Mouse (Mus musculus) natural killer cell, adult 2 months (primary cell): Measurements from ENCODE around the gene Meis2.

ENCODE experiments used
- DNase-seq, 2 experiments: peaks; one replicate each; pipeline ENCODE4 v3.0.0; 2022; ENCODE audit warnings: low spot score in 2 of 2

The Meis2 gene

DNA sequence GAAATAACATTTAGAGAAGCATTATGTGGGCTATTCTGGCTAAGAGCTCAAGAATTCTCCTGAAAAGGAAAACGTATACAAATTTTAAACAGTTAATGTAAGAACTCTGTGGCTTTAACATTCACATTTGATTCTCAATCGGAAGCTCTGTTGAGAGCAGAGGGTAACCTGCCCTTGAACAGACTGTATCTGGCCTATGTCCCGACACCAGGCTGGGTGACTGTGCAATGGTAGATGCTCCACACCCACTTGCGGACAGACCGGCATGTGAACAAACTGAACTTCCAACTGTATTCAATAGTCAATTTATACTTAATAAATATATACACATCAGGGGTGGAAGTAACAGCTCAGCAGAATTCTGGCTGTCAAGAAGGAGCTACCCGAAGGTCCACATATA, 164.6 kb downstream of the Meis2 start:
- DNase-seq = no peak

DNA sequence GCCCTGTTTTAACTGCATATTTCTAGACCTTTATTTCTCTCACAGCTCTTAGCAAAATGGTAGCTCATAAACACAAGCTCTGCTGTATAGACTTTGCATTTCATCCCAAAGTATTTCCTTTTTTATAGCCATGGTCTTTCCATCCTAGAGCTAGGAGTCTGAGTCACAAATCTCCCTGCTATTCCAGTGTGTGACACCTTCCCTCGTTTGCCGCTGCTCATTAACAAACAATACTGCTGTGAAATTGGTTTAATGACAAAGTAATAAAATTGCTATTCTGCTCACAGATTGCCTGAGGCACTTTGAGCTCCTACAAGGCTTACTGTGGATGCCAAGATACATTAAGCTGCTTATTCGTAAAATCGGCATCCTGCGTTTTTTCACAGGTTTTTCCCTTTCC, 168.1 kb downstream of the Meis2 start:
- DNase-seq = no peak

DNA sequence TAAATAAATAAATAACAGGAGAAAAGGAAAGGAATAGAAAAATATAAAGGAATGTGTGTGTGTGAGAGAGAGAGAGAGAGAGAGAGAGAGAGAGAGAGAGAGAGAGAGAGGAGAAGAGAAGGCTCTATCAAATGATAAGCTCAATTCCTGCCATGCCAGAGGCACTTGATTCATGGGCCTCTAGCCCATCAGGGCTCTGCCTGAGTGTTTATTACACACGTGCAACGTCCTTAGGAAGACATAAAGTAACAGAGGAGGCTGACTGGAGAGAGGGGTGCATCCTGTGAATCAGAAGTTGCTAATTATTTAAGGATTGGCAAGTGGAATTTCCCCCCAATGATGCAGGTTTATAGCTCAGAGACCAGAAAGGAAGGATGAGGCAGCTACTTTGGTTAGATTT, 168.6 kb downstream of the Meis2 start:
- no peak for DNase-seq

DNA sequence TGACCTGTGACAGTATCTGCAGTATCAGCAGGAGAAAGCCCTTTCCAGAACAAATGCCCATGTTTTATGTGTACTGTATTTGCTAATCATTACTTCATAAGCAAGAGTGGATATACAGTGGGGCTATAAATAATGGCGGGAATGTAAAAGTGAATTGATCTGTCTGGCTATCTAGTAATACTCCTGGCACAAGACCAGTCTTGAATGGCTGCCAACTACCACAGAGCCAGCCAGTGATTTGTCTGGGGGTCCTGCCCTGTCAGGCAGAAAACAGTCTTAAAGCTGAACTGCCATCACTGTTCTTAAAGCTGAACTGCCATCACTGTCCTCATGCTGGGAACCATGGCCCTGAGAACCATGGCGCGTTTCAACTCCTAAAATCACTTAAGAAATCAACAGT, 169.9 kb downstream of the Meis2 start:
- DNase-seq = no peak

DNA sequence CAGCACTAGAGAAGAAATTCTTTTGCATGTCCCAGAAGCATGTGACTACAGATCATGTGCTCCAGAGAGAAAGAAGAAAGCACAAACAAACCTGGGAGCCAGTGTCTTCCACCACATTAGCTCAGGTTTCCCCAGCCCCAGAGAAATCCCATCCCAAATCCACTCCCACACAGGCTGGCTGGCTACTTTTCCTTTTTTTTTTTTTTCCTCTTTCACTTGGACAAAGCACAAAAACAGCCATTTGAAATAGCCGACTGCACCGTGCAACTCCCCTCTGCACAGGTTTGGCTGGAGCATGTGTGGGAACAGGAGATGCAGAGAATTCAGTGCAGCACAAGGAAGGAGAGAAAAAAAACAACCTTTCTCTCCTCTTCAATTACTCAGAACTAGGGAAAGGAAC, 170.4 kb downstream of the Meis2 start:
- no peak for DNase-seq

DNA sequence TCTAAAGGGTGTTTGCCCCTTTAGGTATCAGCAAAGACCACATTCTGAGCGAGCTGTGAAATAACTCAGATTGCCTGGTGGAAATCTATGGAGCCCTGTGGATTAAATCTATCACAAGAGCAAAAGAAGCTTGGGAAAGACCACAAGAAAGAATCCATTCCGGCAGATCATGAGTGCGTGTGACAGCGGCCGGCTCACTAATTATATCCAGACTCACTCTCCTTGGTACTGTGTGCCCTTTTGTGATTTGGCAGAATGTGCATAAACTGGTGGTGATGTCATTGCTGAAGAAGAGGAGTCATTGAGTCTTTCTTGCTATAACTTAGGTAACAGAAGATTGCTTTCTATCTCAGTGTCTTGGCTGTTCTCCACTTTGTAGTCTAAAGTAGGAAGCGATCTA, 172.5 kb downstream of the Meis2 start:
- DNase-seq = no peak

DNA sequence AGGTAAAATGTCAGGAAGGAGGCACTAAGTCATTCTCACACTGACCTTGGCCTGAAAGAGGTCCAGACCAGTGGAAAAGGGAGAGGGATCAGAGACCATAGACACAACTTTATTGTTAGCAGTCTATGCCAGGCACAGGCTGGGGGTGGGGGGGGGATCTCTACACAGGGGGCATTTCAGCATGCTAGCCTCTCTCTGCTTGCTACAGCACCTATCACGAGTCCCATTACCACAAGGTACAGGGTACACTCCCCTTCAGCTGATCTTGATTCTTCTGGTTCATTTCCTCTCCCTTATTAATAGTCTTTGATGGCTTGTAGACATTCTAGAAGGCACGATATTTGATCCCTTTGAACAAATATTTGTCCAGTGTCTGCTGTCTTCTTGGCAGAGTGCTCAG, 174.9 kb downstream of the Meis2 start:
- no peak for DNase-seq

DNA sequence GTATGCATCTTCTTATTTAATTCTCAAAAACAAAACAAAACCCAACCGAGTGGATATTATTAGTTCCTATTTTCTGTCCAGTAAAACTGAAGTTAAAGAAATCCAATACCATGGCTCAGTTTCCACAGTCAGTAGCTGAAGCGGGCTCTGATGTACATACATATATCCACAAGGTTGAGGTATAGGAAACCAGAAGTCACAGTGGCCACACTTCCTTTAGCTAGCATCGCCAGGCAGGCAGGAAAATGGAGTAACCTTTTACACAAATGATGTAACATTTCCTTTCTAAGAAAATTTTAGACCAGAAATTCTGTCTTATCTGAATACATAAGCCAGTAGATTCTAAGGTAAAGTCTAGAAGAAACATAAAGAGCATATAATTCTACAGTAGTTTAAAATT, 175.6 kb downstream of the Meis2 start:
- DNase-seq = no peak

DNA sequence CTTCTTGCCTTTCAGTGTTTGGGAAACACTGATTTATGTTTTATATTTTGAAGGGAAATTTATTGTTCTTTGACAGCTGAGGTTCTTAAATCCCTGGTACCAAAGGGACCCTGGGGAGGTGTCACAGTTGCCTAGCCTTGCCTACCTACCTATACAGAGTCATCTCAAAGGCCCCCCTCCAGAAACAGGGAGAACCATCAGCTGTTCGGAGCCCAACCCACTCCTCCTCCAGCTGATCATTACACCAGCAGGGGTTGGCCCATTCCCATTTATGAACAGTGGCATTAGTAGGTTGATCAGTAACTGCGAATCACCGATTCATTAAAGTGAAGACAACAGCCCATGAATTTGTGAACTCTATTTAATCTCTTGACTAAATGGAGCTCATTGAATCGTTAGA, 176.4 kb downstream of the Meis2 start:
- no peak for DNase-seq

DNA sequence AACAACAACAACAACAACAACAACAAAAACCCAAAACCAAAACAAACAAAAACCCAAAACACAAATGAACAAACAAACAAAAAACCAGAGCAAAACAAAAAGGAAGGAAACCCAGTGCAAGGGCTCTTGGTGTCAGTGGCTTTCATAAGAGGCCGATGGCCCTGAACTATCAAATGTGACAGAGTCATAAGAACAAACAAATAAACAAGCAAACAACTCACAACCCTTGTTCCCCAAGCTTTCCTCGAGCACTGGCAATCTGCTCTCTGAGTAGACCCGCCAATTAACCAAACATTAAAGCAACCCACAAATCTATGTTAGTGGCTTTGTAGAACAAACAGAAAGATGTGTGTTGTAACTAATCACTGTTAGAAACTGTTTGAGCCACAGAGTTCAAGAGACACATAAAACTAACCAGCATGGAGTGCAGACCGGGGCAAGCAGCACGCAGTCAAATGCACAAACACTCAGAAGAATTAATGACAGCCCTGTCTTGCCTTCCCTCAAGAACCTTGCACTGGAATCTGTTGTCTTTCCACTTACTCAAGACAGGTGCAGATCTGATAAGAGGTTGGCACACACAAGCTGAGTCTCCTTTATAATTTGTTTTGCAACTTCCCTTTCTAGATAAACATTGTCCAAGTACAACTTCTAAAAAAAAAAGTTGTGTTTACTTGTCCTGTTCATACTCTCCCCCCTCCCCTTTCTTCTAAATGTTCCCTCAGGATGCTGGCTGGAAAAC, 177.1 kb downstream of the Meis2 start:
- no peak for DNase-seq

DNA sequence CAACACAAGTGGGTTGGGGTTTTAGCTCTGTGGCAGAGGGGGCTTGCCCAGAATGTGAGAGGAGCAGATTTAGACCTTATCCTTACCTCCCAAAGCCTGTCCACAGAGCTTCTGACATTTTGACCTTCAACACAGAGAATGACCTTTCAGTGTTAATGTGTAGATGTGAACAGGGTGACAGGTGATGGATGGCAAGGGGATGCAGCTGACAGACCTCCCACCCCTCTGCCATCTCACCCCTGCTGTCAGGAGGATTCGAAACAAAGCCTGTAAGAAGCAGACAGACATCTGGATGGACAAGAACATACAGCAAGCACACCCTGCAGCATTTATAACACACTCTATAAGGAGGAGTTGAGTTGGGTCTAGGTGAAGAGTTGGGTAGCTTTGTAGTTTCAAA, 178.0 kb downstream of the Meis2 start:
- DNase-seq = no peak

DNA sequence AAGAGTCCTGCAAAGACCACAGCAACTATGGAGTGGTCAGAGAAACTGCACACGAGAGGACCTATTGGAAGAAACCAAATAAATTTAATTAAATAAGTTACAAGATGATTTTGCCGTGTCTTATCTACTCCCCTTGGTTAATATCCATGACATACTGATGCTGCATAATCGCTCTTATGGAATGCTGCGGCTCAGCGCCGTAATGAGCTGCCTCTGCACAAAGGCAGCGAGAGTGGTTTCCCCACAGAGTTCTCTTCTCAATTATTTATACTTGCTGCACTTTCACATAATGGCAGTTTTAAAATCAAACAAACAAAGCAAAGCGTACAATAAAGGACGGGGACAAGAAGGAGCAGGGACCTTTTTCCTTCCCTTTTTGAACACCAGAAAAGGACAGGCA, 181.5 kb downstream of the Meis2 start:
- DNase-seq = no peak

DNA sequence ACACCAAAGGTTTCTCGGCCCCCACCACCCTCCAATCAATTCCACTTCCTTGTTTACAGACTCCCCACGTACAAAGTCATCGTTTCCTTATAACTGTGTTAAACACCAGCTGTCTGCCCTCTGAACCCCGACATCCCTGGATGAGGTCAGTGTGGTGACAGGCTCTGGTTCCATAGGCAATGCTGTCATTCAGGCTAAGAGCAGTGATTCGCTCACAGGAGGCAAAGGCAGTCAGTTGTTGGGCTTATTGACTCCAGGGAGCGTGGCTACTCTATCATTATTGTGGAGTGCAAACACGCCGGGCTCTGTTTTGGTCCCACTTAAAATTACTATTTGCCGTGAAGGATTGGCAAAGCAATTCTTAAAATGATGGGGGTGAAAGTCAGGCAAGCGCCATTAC, 182.1 kb downstream of the Meis2 start:
- DNase-seq = no peak

DNA sequence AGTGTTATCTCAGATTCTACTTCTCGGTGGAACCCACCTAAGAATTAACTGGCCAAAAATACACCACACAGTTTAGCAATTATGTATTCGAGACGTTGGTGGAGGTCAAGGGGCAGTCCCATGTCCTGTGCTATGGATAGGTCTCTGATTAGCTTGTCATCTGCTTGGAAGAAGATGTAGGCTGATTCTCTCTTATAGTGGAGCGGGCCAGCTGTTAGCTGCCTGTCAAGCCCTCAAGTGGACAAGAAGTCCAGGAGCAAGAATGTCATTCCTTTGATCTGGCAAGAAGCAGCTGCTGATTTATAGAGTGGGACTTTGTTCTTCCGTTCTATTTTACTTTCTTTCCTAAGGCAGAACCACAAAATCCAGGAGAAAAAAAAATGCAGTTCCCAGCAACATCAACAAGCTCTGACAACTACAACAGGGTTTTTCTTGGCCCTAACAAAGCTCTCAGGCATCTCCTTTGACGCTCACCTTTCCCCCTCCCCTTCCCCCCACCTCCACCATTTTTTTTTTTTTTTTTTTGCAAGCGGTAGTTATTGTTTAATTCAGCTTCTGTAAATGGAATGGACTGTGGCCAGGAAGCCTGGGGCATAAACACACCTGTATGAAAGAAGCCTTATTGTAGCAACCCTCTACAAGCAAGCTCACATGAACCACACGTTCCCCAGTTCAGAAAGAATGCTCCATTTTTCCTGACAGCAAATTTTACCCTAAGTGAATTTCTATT, 189.7 kb downstream of the Meis2 start:
- DNase-seq = no peak

DNA sequence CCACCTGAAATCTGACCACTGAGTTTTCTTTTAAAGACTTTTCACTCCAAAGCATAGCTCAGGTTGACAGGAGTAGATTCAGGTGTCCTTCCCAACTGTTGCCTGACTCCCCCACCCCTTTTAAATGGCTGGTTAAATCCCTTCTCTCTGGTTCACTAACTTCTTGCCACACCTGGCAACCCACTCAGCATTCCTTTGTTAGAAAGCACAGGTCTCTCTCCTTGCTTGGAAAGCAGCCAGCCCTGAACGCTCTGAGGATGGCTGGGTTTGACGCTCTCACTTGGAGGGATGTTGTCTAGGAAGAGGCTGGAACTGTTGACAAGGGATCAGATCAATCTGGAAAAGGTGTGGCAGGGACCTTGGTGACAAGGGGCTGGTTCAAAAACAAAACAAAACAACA, 192.8 kb downstream of the Meis2 start:
- no peak for DNase-seq

DNA sequence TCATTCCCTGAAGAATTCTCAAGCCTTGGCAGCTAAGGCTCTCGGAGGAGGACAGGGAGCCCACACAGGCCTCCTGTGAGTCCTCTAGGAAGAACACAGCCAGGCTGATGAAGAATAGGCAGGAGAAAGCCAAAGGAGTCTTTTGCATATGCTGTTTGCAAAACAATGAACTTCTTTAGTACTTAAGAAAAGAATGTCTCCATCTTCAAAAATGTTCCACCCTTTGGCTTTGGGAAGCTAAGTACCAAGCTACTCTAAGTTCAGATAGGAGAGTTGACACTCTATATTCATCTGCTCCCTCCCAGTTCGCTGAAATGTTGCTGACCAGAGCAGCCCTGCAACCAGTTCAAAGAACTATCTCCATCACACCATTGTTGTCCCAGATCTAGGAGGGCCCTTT, 195.7 kb downstream of the Meis2 start:
- DNase-seq = no peak

DNA sequence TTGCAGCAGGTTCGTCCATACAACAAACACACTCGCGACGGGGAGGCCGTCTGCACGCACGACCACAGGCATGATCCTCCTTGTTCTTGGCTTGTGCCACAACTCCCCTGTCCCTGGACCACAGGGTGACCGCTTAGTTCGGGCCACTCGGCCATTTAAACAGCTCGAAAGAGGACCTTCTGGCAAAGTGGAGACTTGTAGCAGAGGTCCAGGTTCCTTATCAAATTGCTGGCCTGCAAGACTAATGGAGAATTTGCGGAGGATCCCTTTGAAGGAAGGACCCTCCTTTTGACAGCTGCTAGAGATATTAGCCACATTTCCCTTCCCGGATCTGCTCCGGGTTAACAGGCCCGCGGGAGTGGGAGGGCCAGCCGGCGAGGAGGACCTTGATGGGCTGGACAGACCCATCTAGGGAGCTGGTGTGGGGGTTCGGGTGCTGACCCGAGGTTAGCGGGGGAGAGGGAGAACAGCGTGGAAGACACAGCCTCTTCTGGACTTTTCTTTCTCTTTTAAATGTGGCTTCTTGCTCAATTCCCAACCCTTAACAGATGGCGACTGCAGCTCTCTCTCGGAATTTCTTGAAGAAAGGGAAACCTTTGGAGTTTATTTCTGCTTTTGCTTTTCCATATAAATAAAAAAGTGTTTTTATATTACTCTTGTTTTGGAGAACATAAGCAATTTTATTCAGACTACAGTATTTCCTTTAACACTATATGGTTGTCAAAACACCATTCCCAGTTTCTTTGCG, 204.9 kb downstream of the Meis2 start:
- DNase-seq = no peak

DNA sequence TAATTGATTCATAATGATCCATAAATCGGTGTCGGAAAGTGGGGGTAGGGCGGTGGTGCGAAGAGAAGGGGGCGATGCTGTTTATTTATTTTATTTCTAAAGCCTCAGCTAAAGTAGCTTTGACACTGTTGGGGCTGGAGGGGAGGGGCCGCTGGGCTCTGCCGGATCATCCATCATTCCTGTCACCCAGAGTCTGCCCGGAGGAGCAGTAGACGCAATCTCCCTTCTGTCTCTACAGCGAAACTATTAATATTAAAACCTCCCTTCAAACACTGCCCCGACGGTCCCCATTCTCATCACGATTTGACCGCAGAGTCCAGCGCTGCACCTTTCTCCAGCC, 205.5 kb downstream of the Meis2 start:
- no peak for DNase-seq

DNA sequence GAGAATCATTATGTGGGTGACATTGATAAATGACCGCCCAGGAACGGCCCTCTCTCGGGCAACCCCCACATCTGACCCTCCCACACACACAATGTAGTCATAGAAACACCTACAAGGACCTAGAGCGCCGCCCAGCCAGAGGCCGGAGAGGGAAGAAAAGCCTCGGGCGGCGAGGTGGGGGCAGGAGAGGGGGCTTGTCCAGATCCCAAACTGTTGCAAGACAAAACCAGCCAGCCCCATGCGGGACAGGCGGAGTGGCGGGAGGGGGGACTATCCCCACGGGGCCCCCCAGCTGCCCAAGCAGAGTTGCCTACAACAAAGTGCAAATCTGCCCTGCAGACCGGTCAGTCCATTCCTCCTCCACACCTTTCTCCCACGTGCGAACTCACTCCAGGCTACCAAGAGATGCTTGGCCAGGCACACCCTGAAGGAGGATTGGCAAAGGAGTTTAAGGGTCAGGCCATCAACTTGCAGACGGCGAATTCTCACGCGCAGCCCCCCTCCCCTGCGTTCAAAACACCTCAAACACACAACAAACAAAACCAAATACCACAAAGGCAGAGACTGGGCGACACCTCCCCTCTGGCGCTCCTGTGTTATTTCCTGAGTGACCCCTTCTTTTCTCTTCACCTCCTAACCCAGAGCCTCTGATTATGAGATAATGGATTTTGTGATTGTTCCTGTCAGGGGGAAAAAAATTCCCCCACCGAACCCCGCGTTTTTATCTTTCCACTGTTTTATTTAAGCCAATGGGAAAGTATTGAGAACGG, 206.1 kb downstream of the Meis2 start:
- no peak for DNase-seq

DNA sequence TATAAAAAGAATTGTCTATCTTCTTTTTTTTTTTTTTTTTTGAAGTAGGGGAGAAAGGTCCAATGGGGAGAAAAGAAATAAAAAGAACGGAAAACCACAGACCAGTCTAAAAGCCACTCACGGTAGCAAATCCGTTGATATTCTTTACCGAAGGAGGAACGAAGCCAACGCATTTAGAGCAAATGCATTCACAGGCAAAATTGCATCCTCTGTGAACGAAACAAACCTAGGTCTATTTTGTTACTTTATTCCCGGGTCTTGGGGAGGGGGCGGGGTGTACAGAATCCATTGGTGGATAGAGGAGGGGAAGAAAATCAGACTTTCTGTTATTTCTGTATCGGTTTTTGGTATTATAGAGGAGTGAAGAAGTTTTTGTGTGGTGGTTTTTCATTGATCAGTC, 206.7 kb downstream of the Meis2 start:
- DNase-seq = no peak

DNA sequence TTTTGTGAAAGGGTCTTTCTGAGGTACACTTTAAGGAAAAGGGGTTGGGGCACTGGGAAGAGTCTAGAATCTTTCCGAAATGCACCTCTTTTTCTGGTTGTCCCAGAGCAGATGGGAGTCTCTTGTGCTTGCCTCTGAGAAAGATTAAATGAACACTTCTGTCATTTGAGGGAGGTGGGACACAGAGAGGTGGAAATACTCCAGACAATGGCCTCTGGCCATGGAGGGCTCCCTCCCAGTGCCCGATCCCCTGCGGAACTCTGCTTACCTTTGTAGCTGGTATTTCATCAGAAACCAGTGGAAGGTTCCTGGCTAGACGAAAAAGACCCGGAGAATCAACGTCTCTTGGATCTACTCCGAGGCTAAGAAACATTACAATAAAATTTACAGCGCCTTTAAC, 207.4 kb downstream of the Meis2 start:
- no peak for DNase-seq
